Mouse (Mus musculus) CH12.LX (cell line): Measurements from ENCODE around the gene Ncaph2. TPM values are rescaled to one million over a fixed set of nuclear protein-coding genes. Genes with fewer than 3 reads are reported as not detected.

ENCODE experiments used
- DNase-seq: peaks from one replicate; pipeline ENCODE4 v3.0.0-alpha.2; 2013; ENCODE audit errors: extremely low read depth
- H3K27ac ChIP-seq: 2 replicates; pipeline ENCODE4 v1.5.1; 2012; ENCODE audit warnings: low read depth, mild to moderate bottlenecking, control low read depth, moderate library complexity; ENCODE audit not compliant: insufficient read depth
- H3K27me3 ChIP-seq: replicated peaks from 2 replicates; pipeline ENCODE3; 2012; ENCODE audit warnings: inconsistent platforms
- H3K36me3 ChIP-seq, 2 experiments: replicated peaks in 1 of 2; 2 replicates each; pipeline versions ENCODE3 to v1.6.1; 2012; ENCODE audit warnings: inconsistent platforms in 1 of 2, low read length in 1 of 2, mild to moderate bottlenecking in 1 of 2, mixed read lengths in 1 of 2, moderate library complexity in 1 of 2; ENCODE audit not compliant: control insufficient read depth in 1 of 2, insufficient read depth in 1 of 2
- H3K4me1 ChIP-seq, 2 experiments: 2 replicates each; pipeline ENCODE4 v1.6.1; 2012; ENCODE audit warnings: inconsistent platforms in 1 of 2, moderate library complexity in 1 of 2; ENCODE audit not compliant: insufficient read depth in 2 of 2, control insufficient read depth in 1 of 2
- H3K4me2 ChIP-seq: 2 replicates; pipeline ENCODE4 v1.6.1; 2012; ENCODE audit warnings: low read depth, mild to moderate bottlenecking, control low read depth; ENCODE audit not compliant: poor library complexity, insufficient read depth, severe bottlenecking
- H3K4me3 ChIP-seq, 3 experiments: fragments of 150-350 bp in 1 of 3; sonication (generic) in 1 of 3; replicated peaks in 1 of 3; 2 replicates each; pipeline versions ENCODE3 to v1.5.1; 2011 to 2012; ENCODE audit warnings: low read depth in 2 of 3, low read length in 2 of 3, mild to moderate bottlenecking in 2 of 3, moderate library complexity in 2 of 3, control low read depth in 1 of 3, improper control_type of control experiment in 1 of 3, inconsistent platforms in 1 of 3, mixed read lengths in 1 of 3; ENCODE audit not compliant: poor library complexity in 1 of 3
- H3K79me2 ChIP-seq: replicated peaks from 2 replicates; pipeline ENCODE4 v1.6.1; 2012; ENCODE audit warnings: mild to moderate bottlenecking, moderate library complexity; ENCODE audit not compliant: control insufficient read depth, poor library complexity, insufficient read depth, severe bottlenecking; ENCODE audit errors: extremely low read depth
- H3K9ac ChIP-seq: 2 replicates; pipeline ENCODE4 v1.6.1; 2012; ENCODE audit warnings: low read depth, mild to moderate bottlenecking, control low read depth, moderate library complexity; ENCODE audit not compliant: insufficient read depth
- H3K9me3 ChIP-seq: replicated peaks from 2 replicates; pipeline ENCODE3; 2012; ENCODE audit warnings: low read length, inconsistent platforms, mixed read lengths
- BHLHE40 ChIP-seq: IDR thresholded peaks from 2 replicates; pipeline ENCODE4 v1.6.1; 2011; ENCODE audit warnings: mild to moderate bottlenecking, low read depth, low read length, improper control_type of control experiment
- CHD1 ChIP-seq: IDR thresholded peaks from 2 replicates; pipeline ENCODE4 v1.6.1; 2012; ENCODE audit warnings: low read depth, low read length, improper control_type of control experiment, inconsistent platforms
- CHD2 ChIP-seq: IDR thresholded peaks from 2 replicates; pipeline ENCODE4 v1.6.1; 2011; ENCODE audit warnings: low read length, improper control_type of control experiment
- E2F4 ChIP-seq: IDR thresholded peaks from 2 replicates; pipeline ENCODE4 v1.6.1; 2011; ENCODE audit warnings: low read depth, low read length, improper control_type of control experiment; ENCODE audit not compliant: insufficient replicate concordance
- EP300 ChIP-seq: IDR thresholded peaks from 2 replicates; pipeline ENCODE4 v1.6.1; 2011; ENCODE audit warnings: low read length, improper control_type of control experiment
- ETS1 ChIP-seq: conservative IDR thresholded peaks from 2 replicates; pipeline ENCODE4 v1.6.1; 2012; ENCODE audit warnings: low read depth, mild to moderate bottlenecking, inconsistent platforms, low read length, improper control_type of control experiment, moderate library complexity
- GABPA ChIP-seq: IDR thresholded peaks from 2 replicates; pipeline ENCODE4 v1.6.1; 2012; ENCODE audit warnings: low read depth, low read length, improper control_type of control experiment, inconsistent platforms; ENCODE audit not compliant: insufficient replicate concordance
- HCFC1 ChIP-seq: IDR thresholded peaks from 2 replicates; pipeline ENCODE4 v1.6.1; 2012; ENCODE audit warnings: low read depth, mild to moderate bottlenecking, inconsistent platforms, low read length, improper control_type of control experiment
- IRF4 ChIP-seq: IDR thresholded peaks from 2 replicates; pipeline ENCODE4 v1.6.1; 2014; ENCODE audit warnings: low read depth, mild to moderate bottlenecking, inconsistent platforms, low read length, improper control_type of control experiment
- JUN ChIP-seq: IDR thresholded peaks from 2 replicates; pipeline ENCODE4 v1.6.1; 2011; ENCODE audit warnings: low read depth, mild to moderate bottlenecking, low read length, improper control_type of control experiment, moderate library complexity; ENCODE audit not compliant: insufficient read depth
- JUND ChIP-seq: conservative IDR thresholded peaks from 2 replicates; pipeline ENCODE4 v1.6.1; 2011; ENCODE audit warnings: low read depth, low read length, improper control_type of control experiment
- KAT2A ChIP-seq: IDR thresholded peaks from 2 replicates; pipeline ENCODE4 v1.6.1; 2012; ENCODE audit warnings: low read length, improper control_type of control experiment, inconsistent platforms; ENCODE audit not compliant: insufficient replicate concordance
- MAFK ChIP-seq: IDR thresholded peaks from 2 replicates; pipeline ENCODE4 v1.6.1; 2011; ENCODE audit warnings: low read length, improper control_type of control experiment; ENCODE audit not compliant: insufficient replicate concordance
- MAX ChIP-seq: IDR thresholded peaks from 2 replicates; pipeline ENCODE4 v1.6.1; 2011; ENCODE audit warnings: low read length, improper control_type of control experiment
- MEF2A ChIP-seq: IDR thresholded peaks from 2 replicates; pipeline ENCODE4 v1.6.1; 2014; ENCODE audit warnings: low read depth, mild to moderate bottlenecking, inconsistent platforms, low read length, improper control_type of control experiment, borderline replicate concordance
- MXI1 ChIP-seq: IDR thresholded peaks from 2 replicates; pipeline ENCODE4 v1.6.1; 2011; ENCODE audit warnings: mild to moderate bottlenecking, low read depth, low read length, improper control_type of control experiment
- MYC ChIP-seq: IDR thresholded peaks from 2 replicates; pipeline ENCODE4 v1.6.1; 2011; ENCODE audit warnings: low read depth, mild to moderate bottlenecking, improper control_type of control experiment, low read length
- NELFE ChIP-seq: IDR thresholded peaks from 2 replicates; pipeline ENCODE4 v1.6.1; 2011; ENCODE audit warnings: low read depth, low read length, improper control_type of control experiment
- NRF1 ChIP-seq: IDR thresholded peaks from 2 replicates; pipeline ENCODE4 v1.6.1; 2014; ENCODE audit warnings: low read depth, mild to moderate bottlenecking, inconsistent platforms, low read length, improper control_type of control experiment, moderate library complexity
- PAX5 ChIP-seq: IDR thresholded peaks from 2 replicates; pipeline ENCODE4 v1.6.1; 2012; ENCODE audit warnings: low read length, inconsistent platforms, mixed read lengths
- POLR2A ChIP-seq: IDR thresholded peaks from 2 replicates; pipeline ENCODE4 v1.6.1; 2011; ENCODE audit warnings: low read depth, mild to moderate bottlenecking, improper control_type of control experiment, low read length
- POLR2AphosphoS2 ChIP-seq: IDR thresholded peaks from 2 replicates; pipeline ENCODE4 v1.6.1; 2011; ENCODE audit warnings: low read depth, low read length, improper control_type of control experiment
- RCOR1 ChIP-seq: conservative IDR thresholded peaks from 2 replicates; pipeline ENCODE4 v1.6.1; 2012; ENCODE audit warnings: low read depth, mild to moderate bottlenecking, inconsistent platforms, low read length, improper control_type of control experiment
- SIN3A ChIP-seq: IDR thresholded peaks from 2 replicates; pipeline ENCODE4 v1.6.1; 2012; ENCODE audit warnings: low read length, improper control_type of control experiment, inconsistent platforms
- SMC3 ChIP-seq: IDR thresholded peaks from 2 replicates; pipeline ENCODE4 v1.6.1; 2011; ENCODE audit warnings: low read depth, low read length, improper control_type of control experiment
- TBP ChIP-seq: conservative IDR thresholded peaks from 2 replicates; pipeline ENCODE4 v1.6.1; 2011; ENCODE audit warnings: low read depth, low read length, improper control_type of control experiment
- UBTF ChIP-seq: IDR thresholded peaks from 2 replicates; pipeline ENCODE4 v1.6.1; 2012; ENCODE audit warnings: low read depth, mild to moderate bottlenecking, inconsistent platforms, low read length, improper control_type of control experiment, moderate library complexity
- USF1 ChIP-seq: IDR thresholded peaks from 2 replicates; pipeline ENCODE4 v1.6.1; 2014; ENCODE audit warnings: low read depth, mild to moderate bottlenecking, inconsistent platforms, low read length, improper control_type of control experiment
- ZC3H11A ChIP-seq: IDR thresholded peaks from 2 replicates; pipeline ENCODE4 v1.6.1; 2012; ENCODE audit warnings: low read depth, mild to moderate bottlenecking, inconsistent platforms, low read length, improper control_type of control experiment
- ZKSCAN1 ChIP-seq: IDR thresholded peaks from 2 replicates; pipeline ENCODE4 v1.6.1; 2012; ENCODE audit warnings: low read depth, inconsistent platforms, low read length, improper control_type of control experiment, borderline replicate concordance
- ZMIZ1 ChIP-seq: IDR thresholded peaks from 2 replicates; pipeline ENCODE4 v1.6.1; 2012; ENCODE audit warnings: low read depth, mild to moderate bottlenecking, inconsistent platforms, low read length, improper control_type of control experiment
- ZNF384 ChIP-seq: IDR thresholded peaks from 2 replicates; pipeline ENCODE4 v1.6.1; 2012; ENCODE audit warnings: low read depth, low read length, improper control_type of control experiment, inconsistent platforms
- dilution Hi-C: fragments of 300-500 bp; cut with MboI; formaldehyde crosslinking; loops from 2 replicates; pipeline ENCODE4 v1.14.3; 2020; ENCODE audit warnings: low sequenced_read_pairs; ENCODE audit not compliant: extremely low pct_unique_long_range_greater_than_20kb, extremely low pct_ligation_motif_present
- in situ Hi-C: fragments of 300-500 bp; cut with MboI; formaldehyde crosslinking; loops from 3 replicates; pipeline ENCODE4 v1.14.3; 2019; ENCODE audit warnings: low sequenced_read_pairs, low pct_ligation_motif_present, low pct_unique_long_range_greater_than_20kb, mixed read lengths
- polyA plus RNA-seq: library from polyadenylated mRNA; unstranded; fragments of >175 nt; gene quantifications from 2 replicates; pipeline ENCODE4 v1.2.1, GENCODE M21; 2012; ENCODE audit warnings: low read depth; ENCODE audit not compliant: insufficient read length
- total RNA-seq, 2 experiments: library from RNA; depleted of rRNA; stranded (reverse); fragments of 300-350 nt in 1 of 2; fragments of >200 nt in 1 of 2; gene quantifications; 2 replicates each; pipeline ENCODE4 v1.2.3; 2012 to 2014

Gene Ncaph2
- total and polyA plus RNA-seq, 3 experiments, result 95.4 to 151 (median 106) TPM

DNA sequence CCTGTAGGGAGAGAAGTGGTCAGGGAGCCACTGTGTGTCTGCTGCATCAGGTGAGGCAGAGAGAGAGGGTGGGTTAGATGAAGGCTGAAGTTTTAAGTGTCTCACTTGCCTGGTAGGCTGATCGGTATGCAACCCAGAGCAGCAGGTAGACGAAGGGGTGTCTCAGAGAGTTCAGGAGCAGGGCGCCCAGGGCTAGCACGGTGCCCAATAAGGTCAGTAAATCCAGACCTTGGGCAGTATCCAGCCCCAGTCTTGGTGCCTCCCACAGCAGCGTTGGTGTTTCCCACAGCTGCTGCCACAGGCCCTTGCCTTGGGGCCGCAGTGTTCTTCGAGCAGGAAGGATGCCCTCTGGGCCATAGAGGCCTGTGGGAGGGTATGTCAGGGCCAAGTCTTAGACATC, 1.1 kb upstream of the Ncaph2 start:
- Histone ChIP-seq H3K4me3 (peak overlapping the region; percentile 71 to 88 (median 85)), H3K27ac (no peak overlapping the region), H3K9me3 (no peaks in the 10 kb centered on the region), H3K4me2 (peak overlapping the region; percentile 65), H3K4me1 (peaks cover 15 to 36% of the 10 kb centered on the region in 2 experiments), H3K36me3 (peaks cover 36 to 61% of the 10 kb centered on the region in 2 experiments), H3K27me3 (no peaks in the 10 kb centered on the region), H3K9ac (peak overlapping the region; percentile 50), H3K79me2 (peaks cover 45% of the 10 kb centered on the region)
- dilution Hi-C loops (no loop called here), in situ Hi-C loops (loop anchor here (25.0 kb wide), 1 partner anchor 242 kb away; the partner anchor contains the start of gene Tubgcp6)
- no peak for TF ChIP-seq SMC3
- no peak for TF ChIP-seq MEF2A
- TF ChIP-seq POLR2AphosphoS2, result no peak
- no peak for TF ChIP-seq IRF4
- no peak for TF ChIP-seq MXI1
- no peak for TF ChIP-seq USF1
- TF ChIP-seq NELFE, result no peak
- no peak for TF ChIP-seq GABPA
- TF ChIP-seq JUN, result no peak
- TF ChIP-seq CHD2, result no peak
- TF ChIP-seq ZNF384, result no peak
- TF ChIP-seq POLR2A, result no peak
- TF ChIP-seq PAX5, result no peak
- TF ChIP-seq JUND, result no peak
- no peak for TF ChIP-seq ZMIZ1
- no peak for TF ChIP-seq ETS1
- TF ChIP-seq MYC, result no peak
- no peak for TF ChIP-seq KAT2A
- no peak for TF ChIP-seq HCFC1
- no peak for TF ChIP-seq MAFK
- DNase-seq, result no peak

DNA sequence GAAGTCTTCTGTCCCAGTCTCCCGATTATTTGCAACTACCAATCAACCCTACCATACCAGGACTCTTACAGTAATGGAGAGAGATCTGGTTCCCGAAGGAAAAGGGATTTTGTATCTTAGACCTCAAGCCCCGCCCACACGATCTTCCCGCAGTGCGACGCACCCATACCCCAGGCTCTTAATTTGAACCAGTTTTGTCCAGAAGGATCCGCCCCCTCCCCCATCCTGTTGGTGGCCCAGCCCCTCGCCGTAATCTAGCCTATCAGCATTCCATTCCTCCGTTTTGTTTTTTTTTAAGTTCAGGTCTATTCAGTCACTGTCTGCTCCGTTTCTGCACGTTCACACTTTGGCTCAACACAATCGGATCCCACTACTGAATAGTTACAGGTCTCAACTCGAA, 853 bp downstream of the Ncaph2 start:
- no peak overlapping the region for H3K27ac ChIP-seq
- H3K4me2 ChIP-seq, result peak overlapping the region; percentile 89
- dilution Hi-C loops, result no loop called here
- peak overlapping the region; percentile 85 for H3K9ac ChIP-seq
- H3K79me2 ChIP-seq, result peaks cover 64% of the 10 kb centered on the region
- peak; percentile 95 for DNase-seq
- peak overlapping the region; percentile 77 to 92 (median 85) for H3K4me3 ChIP-seq
- peaks cover 46 to 62% of the 10 kb centered on the region in 2 experiments for H3K36me3 ChIP-seq
- peaks cover 15 to 41% of the 10 kb centered on the region in 2 experiments for H3K4me1 ChIP-seq
- no peaks in the 10 kb centered on the region for H3K27me3 ChIP-seq
- in situ Hi-C loops, result loop anchor here (25.0 kb wide), 1 partner anchor 244 kb away; the partner anchor contains the start of gene Tubgcp6
- no peaks in the 10 kb centered on the region for H3K9me3 ChIP-seq
- TF ChIP-seq NELFE (0 out of 2 replicates have a peak, but pooled peaks have one; percentile 12), ZKSCAN1 (no peak), ZNF384 (peak; percentile 91), PAX5 (no peak), BHLHE40 (peak; percentile 52; the same call in 1 of the 2 replicates), TBP (peak; percentile 63; the same call in 1 of the 2 replicates), CHD1 (no peak; the same call in 1 of the 2 replicates), USF1 (no peak), POLR2AphosphoS2 (no peak), POLR2A (peak; percentile 42; the same call in 1 of the 2 replicates), UBTF (no peak), EP300 (no peak), NRF1 (no peak), ZC3H11A (no peak), MAX (0 out of 2 replicates have a peak, but pooled peaks have one; percentile 15), SIN3A (peak; percentile 65), KAT2A (no peak), E2F4 (no peak), RCOR1 (0 out of 2 replicates have a peak, but pooled peaks have one; percentile 6), JUND (no peak), CHD2 (no peak; the same call in 1 of the 2 replicates)
